Mouse (Mus musculus) left cerebral cortex, adult 9 months (tissue): ENCODE measurements around the gene March10.

Source experiments
- DNase-seq, 2 experiments: peaks; one replicate each; pipeline ENCODE4 v3.0.0; 2022; ENCODE audit warnings: low spot score in 2 of 2

March10 gene

DNA sequence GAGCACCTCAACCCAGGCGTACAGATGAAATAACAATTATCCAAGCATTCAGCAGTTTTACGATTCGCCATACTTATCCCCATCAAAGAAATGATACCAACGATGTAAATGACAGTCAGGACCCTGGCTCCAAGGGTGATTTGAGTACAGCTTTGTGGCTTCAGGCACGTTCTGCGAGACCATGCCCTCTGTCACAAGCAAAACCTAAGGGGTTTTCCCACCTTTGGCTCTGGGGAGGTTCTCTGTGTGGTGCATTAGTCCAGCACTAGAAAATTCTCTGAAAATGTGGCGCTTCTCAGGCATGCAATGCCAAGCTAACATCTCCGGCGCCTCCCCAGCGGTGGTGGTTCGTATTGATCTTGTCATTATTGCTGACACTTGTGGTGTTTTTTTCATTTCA lies 47.1 kb downstream of the March10 start:
- no peak for DNase-seq

DNA sequence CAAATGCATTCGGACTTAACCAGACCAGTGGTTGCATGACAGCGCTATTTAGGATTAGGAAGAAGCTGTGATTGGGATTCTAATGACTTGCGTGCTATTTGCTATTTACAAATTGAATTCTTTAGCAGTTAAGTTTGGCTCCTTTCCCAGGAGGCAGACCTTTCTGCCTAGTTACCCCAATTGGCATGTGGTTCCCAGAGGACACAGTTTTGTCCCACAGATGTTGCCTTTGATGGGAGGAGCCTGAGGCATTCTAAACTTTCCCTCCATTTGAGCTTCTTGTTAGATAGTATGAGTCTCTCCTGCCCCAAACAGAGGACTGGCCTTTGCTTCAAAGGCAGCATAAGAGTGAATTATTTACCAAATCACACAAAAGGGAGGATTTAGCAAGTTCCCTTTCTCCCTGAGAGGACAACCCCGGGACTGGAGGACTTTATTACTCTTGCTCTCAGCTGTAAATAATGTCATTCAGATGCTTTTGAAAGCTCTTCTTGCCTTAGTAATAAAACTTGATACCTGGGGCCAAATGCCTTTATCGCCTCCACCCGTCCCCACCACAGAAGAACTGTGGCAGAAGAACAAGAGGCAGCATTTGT lies 48.6 kb downstream of the March10 start:
- DNase-seq, result no peak

DNA sequence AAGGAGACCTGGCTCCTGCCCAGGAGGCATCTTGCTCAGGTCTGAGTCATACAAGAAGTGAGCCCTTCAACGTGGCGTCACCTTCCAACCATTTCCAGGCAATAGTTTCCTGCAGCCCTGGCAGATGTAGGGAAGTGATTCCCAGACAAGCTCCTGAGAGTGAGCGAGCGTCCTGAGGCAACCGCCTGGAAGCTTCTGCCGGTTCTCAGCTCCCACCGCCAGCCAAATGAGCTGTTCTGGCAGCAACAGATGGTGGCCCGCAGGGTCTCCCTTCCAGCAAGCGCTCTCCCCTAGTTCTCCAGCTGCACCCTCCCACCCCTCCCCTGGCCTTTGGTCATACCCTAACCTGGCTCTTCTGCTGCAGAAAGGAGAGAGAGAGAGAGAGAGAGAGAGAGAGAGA lies 54.2 kb downstream of the March10 start:
- no peak for DNase-seq

DNA sequence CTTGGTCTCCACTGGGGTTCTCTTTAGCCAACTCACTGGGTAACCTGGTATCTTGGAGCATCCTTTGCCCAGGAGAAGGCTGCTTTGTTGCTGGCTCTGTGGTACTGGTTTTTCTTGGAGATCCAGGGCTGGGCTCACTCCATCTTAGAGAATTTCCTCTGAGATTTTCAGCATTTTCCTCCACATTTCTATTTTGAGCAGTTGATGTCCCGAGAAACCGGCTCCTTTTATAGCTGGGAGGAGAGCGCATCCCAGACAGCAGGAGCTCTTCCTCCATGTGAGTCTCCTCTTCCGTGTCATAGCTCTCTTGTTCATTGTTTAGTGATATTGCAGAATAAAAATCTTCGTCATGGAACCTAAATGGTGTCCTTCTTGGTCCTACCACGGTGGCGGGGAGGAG lies 66.2 kb downstream of the March10 start:
- no peak for DNase-seq

DNA sequence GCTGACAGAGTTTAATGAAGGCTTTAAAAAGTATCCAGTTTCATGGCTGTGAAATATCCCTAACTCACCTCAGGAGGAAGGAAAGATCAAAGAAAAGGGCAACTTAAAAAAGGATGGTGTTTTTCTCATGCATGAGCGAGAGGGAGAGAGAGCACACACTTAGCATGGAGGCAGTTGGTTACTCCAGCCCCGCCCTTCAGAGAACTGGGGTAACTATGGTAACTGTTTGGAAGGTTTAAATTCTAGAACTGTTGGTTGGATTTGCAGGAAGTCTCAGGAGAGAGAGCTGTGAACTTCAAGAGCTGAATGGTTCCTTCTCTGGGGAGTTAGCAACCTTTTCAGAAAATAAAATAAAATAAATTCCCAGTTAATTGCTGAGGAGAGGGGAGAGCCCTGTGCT lies 67.9 kb downstream of the March10 start:
- peak; percentile 60 to 63 for DNase-seq

DNA sequence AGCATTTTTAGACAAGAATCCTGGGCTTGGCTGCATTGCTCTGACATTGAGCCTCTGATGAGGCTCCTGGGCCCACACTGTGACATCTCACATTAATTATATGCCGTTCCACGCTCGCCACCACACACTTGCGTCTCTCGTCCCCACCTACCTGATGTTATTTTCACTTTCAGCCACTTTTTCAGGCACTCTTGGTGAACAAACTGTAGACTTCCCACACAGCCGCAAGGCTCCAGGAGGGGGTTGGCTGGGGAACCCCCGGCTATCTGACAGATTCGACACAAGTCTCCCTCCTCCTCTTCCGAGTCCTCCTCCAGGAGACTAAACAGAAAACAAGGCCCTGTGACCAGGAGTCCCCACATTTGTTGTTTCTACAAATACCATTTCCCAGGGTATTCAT lies 71.3 kb downstream of the March10 start:
- DNase-seq, result peak; percentile 47 to 81

DNA sequence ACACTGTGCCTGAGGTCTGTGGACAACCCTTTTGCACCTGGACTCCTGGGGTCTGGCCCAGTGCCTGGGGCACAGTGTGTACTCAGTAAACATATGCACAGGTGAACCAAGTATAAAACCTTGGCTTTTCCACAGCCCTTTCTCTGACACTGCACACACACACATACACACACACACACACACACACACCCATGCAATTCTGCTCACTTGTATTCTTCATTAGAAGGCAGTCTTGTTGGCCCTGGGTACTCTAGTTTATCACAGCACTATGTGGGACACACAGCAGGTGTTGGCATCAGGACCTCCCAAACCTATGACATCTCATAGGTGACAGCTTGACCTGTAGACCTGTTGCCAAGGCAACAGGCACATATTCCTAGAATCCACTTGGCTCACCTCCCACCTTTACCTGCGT lies 80.7 kb downstream of the March10 start:
- DNase-seq, result no peak

DNA sequence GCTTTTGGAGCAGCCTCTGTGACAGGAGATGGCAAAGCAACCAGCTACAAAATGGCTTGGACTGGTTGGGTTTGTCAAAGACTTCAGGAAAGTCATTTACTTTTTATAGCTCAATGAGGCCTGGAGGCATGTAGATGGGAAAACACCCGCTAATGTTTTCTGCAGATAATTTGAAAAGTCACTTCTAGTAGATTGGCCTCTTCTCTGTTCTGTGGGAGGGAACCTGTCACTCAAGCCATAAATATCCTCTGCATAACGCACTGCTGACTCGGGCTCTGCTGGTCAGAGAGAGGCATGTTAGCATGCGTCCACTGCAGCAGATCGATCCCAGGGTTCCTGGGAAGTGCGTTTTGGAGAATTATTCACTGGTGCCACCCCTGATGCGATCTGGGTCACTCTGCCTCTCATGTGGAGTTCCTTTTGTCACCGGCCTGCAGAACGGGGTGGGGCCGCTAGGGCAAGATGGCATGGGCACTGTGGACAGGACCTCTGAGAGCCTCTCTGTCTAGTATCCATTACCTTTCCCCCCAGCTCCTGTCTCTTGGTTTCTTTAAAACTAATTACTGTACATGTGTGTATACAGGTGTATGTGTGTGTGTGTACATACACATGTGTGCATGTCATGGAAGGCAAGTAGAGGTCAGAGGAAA lies 81.9 kb downstream of the March10 start:
- DNase-seq, result no peak

DNA sequence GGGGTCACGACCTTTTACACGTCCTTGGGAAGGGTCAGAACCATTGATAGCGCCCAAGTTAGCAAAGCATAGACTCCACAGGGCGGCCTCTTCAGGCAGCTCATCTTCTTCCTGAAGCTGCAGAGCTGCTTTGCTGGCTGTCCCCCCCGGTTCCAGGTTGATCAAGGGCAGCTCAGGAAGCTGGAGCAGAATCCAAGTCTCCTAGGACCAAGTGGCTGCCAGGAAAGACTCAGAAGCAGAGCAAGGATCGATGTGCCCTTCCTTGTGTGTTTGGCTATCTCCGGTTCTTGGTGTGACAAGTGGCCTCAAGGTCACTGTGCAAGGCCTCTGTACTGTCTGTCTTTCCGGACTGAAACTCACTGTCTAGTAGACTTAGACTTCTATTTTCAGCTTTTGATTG lies 82.7 kb downstream of the March10 start:
- no peak for DNase-seq

DNA sequence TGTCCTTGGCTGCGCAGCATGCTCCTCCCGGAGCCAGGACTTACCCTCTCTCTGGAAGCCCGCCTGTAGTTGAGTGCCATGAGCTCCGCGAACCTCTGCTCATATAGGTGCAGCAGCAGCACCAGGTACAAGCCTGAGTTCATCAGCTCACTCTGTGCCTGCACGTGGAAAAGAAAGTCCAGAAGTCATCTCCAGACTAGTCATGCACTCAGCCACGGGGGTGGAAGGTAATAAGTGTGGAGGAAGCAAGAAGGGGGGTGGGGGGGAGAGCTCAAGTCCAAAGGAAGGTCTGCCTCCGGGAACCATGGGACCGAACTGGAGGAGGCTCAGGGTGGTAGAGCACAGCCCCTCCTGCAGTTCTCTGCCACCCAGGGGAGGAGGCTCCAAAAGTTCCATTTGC lies 84.7 kb downstream of the March10 start:
- DNase-seq, result no peak

DNA sequence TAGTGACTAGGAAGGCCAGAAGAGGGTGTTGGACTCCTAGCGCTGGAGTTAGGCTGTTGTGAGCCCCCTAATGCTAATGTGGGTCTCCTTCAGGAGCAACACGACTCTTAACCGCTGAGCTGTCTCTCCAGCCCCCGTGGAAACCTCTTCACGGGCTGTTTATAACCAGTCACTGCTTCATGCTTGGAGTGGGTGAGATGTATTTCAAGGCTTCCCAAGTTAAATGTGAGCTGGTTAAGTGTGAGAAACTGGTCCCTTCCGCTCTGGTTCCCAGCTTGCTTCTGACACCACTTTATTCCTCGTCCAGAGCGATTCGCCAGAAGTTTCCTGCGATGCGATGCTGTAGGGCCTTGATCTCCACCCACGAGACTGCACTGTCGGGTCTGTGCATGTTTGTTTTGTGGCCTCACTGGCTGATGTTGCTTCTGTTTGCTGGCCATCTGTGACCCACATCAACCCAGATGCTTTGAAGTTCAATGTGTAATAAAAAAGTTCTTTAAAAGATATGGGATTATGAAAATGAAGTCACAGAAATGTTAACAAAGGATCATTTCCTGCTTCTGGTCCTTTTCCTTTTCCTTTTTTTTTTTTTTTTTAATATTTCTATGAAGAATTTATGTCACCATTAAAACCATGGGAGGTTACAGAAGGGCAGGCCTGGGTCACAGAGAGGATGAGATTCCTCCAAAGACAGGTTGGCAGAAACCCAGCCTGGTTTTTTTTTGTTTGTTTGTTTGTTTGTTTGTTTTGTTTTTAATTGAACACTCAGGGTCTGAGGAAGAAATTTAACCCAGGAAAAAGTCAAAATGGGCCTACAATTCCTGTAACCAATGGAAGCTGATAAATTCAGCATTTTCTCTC lies 86.8 kb downstream of the March10 start:
- DNase-seq, result no peak

DNA sequence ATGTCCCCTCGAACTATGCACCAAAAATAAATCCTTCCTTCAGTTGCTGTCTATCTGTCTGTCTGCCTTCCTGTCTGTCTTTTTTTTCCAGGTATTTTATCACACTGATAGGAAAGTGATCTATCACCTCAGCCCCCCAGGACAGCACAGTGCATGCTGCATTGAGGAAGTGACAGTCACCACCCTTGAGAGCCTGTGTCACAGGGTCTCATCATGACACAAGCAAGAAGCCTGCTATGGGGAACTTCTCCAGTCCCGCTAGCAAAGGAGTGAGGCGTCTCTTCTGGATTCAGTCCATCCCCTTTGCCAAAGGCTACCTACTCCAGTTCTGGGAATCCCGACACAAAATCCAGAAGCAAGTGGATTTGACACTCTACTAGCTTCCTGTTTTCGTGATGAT lies 87.7 kb downstream of the March10 start:
- DNase-seq, result no peak

DNA sequence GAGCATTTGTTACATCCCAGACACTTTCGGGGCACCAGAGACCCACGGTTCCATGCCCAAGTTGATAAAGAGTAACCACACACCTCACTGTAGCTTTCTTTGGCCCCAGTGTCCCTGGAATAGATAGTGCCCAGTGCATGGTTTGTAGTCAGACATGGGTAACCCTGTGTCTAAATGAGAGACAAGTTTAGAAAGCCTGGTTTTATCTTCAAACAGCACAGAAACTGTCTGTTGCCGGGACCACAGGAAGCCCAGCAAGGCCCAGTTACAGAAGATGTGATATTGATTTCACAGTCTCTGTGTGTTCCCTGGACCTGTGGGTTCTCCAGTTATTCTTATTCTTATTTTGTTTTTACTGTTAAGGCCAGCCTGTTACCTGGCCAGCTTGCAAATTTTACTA lies 89.4 kb downstream of the March10 start:
- DNase-seq, result no peak

DNA sequence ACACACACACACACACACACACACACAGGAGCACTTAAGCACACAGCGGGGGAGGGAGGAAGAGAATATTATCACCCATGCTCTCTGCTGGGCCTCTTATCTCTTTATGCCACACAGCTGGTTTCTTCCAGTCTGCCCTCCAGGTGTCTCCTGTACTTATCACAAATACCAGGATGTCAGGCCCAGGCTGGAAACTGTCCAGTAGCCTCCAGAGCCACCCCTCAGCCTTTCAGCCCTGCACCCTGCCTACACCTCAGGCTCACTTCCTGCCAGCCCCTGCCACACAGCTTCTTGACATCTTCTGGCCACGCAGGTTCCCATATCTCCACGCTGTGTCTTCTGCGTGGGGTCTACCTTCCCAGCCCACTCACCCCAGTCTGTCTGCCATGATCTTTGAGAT lies 90.5 kb downstream of the March10 start:
- no peak for DNase-seq

DNA sequence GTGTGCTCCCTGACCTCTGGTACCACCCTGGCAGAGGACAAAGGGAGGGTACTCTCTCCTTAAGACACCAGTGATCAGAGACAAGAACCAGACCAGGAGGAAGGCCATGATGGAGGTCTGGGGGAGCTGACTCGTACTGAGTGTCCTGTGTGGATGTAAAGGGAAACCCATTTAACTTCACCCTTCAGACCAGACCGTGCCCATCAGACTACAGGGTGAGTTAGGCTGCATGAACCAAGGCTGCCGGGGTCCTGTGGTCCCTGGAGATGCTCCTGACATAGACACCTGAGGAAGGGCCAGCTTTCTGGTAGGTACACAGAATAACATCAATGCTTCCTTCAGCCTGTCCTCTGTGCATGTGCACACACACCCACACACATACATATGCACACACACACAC lies 90.9 kb downstream of the March10 start:
- no peak for DNase-seq

DNA sequence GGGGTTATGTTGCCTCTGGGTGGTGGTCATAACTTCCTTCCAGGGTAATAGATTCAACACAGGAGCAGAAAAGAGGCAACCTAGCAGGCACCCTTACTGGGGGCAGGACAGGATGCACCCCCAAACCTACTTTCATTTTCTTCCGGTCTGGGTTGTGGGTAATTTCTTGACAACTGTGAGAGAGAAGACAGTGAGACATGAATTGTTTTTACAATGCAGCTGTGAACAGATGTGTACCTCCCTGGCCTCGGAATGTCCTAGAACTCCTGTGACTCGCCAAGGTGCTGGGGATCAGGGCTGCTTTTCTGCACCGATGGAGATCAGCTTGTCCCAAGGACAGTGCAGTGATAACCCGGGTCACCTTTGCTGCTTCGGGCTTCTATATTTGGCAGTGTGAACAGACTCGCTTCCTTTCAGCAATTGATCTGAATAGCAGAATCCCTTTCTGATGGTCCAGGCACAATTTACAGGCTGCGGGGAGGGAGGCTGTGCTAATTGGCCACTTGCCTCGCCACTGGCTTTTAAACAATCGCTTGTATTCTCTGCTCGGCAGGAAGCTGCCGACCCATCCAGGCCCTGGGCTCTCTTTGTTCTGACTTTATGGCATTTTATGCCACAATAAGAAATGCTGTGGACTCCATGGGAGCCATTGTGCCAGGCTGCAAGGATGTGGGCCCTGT lies 92.0 kb downstream of the March10 start:
- DNase-seq, result peak in 1 of 2 experiments; percentile 61

DNA sequence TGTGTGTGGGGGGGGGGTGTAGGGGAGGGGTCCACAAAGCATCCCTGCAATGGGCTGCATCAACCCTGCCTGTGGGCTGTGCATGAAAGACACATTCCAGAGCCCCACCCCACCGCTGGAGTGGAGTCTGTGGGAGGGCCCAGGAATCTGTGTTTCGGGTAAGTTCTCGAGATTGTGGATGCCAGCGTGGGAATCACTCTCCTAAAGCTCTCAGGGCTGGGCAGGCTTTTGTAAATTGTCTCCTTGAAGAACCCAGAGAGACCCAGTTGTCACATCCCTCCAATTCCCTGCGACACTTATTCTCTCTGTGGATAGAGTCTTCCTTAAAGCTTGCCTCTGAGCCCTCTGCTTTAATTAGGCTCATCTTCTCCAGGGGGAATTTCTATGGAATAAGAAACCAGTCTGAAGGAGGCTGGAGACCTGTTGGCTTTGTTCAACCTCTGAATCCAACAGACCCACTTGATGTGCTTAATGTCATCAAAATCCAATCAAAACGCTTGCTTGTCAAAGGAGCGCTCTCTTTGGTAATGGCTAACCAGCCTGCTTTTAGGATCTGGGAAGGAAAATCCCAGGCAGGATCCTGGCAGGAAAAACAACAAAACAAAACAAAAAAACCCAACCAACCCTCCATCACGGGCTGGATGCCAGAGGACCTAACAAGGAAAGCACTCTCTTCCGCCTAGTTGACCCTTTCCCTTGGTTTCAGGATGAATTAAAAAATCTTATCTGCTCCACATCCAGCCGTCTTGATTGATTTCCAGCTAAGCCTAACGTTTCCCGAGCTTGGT lies 92.7 kb downstream of the March10 start:
- peak; percentile 45 to 78 for DNase-seq

DNA sequence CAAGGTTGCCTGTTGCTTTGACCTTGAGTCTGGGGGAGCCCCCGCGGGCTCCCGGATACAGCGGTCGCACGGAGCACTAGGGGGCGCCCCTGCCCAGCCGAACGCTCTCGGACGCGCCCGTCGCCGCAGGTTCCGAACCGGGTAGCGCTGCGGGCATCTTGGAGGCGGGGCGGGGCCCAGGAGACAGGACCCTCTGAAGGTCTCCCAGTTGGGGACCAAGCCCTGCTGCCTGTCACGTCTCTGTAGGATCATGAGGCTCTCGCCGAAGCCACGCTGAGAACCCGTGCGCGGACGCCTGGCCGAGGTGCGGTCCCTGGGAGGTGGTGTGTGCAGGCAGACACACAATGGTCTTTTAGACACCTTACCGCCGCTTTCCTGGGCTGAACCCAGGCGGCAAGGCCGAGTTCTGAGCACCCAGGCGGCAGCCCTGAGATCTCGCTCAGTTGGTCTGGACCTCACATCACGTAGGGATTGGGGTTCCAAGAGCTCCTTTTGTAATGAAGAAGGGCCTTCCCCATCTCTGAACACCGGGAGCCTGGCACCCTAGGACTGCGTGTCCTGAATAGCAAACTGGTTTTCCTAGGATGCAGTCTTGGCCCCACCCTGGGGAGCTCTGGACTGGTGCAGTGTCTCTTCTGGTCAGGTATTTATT lies 93.5 kb downstream of the March10 start:
- peak; percentile 42 to 85 for DNase-seq

DNA sequence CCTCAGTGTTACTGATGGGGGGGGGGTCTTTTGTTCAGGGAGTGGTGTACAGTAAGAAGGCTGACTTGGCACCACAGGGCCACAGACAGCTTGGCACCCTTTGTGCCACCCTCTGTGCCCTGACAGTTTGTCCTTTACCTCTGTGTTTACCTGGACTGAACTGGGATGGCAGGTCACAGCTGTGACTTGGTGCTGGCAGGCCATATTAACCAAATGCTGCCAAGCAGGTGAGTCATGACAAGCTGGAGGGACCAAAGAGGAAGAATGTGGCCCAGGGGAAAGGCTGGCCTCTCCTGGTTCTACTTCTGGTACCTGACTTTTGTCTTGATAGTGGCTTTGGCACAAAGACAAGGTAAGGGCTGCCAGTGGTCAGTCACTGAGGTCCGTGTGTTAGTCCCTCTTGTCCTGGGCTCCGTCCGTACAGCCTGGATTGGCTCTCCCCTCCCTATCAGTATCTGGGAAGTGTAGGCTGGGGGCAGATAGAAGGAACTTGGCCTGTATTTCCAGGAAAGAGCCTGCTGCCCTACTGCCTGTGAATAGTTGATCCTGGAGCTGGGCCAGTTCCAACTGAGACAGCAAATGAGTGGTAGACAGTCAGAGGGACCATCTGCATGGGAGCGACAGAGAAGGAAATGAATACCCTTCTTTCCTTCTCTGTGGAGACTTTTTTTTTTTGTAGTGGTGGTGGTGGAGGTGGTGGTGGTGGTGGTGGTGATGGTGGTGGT lies 94.3 kb downstream of the March10 start:
- no peak for DNase-seq

DNA sequence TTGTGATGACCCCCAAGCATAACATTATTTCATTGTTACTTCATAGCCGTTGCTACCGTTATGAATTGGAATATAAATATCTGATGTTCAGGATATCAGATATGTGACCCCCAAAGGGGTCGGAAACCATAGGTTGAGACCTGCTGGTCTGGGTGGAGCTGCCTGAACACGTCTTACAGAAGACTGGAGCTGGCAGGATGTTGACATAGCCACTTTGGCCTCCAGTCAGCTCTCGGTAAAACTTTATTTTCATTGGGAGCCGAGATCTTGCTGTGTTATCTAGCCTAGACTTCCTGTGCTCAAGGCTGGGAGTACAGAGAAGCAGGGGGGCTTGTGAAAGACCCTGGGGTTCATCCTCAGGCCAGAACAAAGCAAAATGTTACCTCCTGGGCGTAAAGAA lies 100.2 kb downstream of the March10 start:
- DNase-seq, result no peak
